Mouse (Mus musculus) hindbrain, embryonic 14.5 days (tissue): ENCODE measurements around the gene Foxo6. TPM values are rescaled to one million over a fixed set of nuclear protein-coding genes. Genes with fewer than 3 reads are reported as not detected.

Experiments used
- ATAC-seq: fragments of 200-750 bp; cut with Nextera tagmentation; 2 replicates; pipeline ENCODE4 v1.8.0; 2017; ENCODE audit warnings: moderate number of reproducible peaks, mild to moderate bottlenecking, moderate TSS enrichment, moderate library complexity; ENCODE audit not compliant: low FRiP score
- DNase-seq: peaks from one replicate; pipeline ENCODE4 v3.0.0-alpha.2; 2015; ENCODE audit warnings: low spot score
- H3K27ac ChIP-seq: fragments of 300-500 bp; sonication (generic); 2 replicates; pipeline ENCODE4 v1.5.1; 2014; ENCODE audit warnings: mild to moderate bottlenecking, moderate library complexity
- H3K27me3 ChIP-seq: fragments of 300-500 bp; sonication (generic); 2 replicates; pipeline ENCODE4 v1.6.1; 2014; ENCODE audit warnings: mild to moderate bottlenecking, low read length, mixed read lengths; ENCODE audit not compliant: control insufficient read depth, insufficient read depth
- H3K36me3 ChIP-seq: fragments of 300-500 bp; sonication (generic); replicated peaks from 2 replicates; pipeline ENCODE4 v1.6.1; 2014; ENCODE audit not compliant: control insufficient read depth, insufficient read depth
- H3K4me1 ChIP-seq: fragments of 300-500 bp; sonication (generic); replicated peaks from 2 replicates; pipeline ENCODE4 v1.6.1; 2014; ENCODE audit warnings: antibody characterized with exemption, low read length, mixed read lengths; ENCODE audit not compliant: control insufficient read depth, insufficient read depth
- H3K4me2 ChIP-seq: fragments of 300-500 bp; sonication (generic); replicated peaks from 2 replicates; pipeline ENCODE4 v1.6.1; 2014; ENCODE audit warnings: mild to moderate bottlenecking, moderate library complexity
- H3K4me3 ChIP-seq: fragments of 300-500 bp; sonication (generic); replicated peaks from 2 replicates; pipeline ENCODE4 v1.5.1; 2014; ENCODE audit warnings: mild to moderate bottlenecking, low read length
- H3K9ac ChIP-seq: fragments of 300-500 bp; sonication (generic); 2 replicates; pipeline ENCODE4 v1.6.1; 2014
- H3K9me3 ChIP-seq: fragments of 300-500 bp; sonication (generic); 2 replicates; pipeline ENCODE4 v1.6.1; 2016; ENCODE audit warnings: low read length; ENCODE audit not compliant: control insufficient read depth
- WGBS: fragments of 180-500 bp; shearing (Covaris S2); extraction: QIAGEN DNeasy Blood & Tissue Kit; methylation state at CpG from one replicate; pipeline ENCODE4 v1.1.7; 2014; 5-methylcytosine and 5-hydroxymethylcytosine counted together
- polyA plus RNA-seq: library from polyadenylated mRNA; unstranded; fragments of >200 nt; fragmentation: Nextera tagmentation; extraction: Ambion mirVana; gene quantifications from 2 replicates; pipeline ENCODE4 v1.2.1, GENCODE M21; 2014

Foxo6 gene
- polyA plus RNA-seq, 1 experiment from 2014 or later: 1.0 TPM

GRCm38 (mm10) chr4:120268214-120269061 lies 18.7 kb downstream of the Foxo6 start:
- Histone ChIP-seq H3K4me3 (peak overlapping the region; percentile 21), H3K4me1 (peaks cover 48% of the 10 kb centered on the region), H3K36me3 (no peaks in the 10 kb centered on the region), H3K27me3 (peaks cover 63% of the 10 kb centered on the region), H3K9ac (peak overlapping the region; percentile 25; the same call in 1 of the 2 replicates), H3K9me3 (no peaks in the 10 kb centered on the region), H3K27ac (no peak overlapping the region), H3K4me2 (peak overlapping the region; percentile 49)
- peak; percentile 54 for DNase-seq
- peak; percentile 11; the same call in 1 of the 2 replicates for ATAC-seq
- WGBS: 3% methylated on average over 105 of the region's 112 CpGs

DNA sequence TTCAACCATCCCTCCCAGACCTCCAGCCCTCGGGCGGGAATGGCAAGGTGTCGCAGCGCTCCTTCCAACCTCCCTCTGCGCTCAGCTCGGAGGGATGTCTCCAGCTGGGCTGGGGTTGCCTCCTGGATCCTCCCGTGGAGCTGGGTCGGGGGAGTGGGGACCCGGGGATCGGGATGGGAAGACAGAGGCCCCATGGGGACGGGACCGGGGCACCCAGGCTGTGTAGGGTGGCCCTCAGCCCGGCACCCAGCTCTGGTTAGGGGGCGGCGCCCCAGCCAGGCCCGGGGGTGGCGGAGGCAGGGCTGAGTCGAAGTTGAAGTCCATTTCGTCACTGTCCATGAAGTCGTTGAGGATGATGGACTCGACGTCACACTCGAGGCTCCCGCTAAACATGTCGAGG lies 19.5 kb downstream of the Foxo6 start:
- H3K36me3 ChIP-seq: no peaks in the 10 kb centered on the region
- peak overlapping the region; percentile 49 for H3K4me2 ChIP-seq
- DNase-seq: no peak
- H3K9ac ChIP-seq: peak overlapping the region; percentile 25; the same call in 1 of the 2 replicates
- ATAC-seq: no peak
- peaks cover 63% of the 10 kb centered on the region for H3K27me3 ChIP-seq
- WGBS: 9% methylated on average over 23 of the region's 25 CpGs
- H3K4me3 ChIP-seq: peak overlapping the region; percentile 21; the same call in 1 of the 2 replicates
- H3K4me1 ChIP-seq: peaks cover 55% of the 10 kb centered on the region
- no peak overlapping the region for H3K27ac ChIP-seq
- H3K9me3 ChIP-seq: no peaks in the 10 kb centered on the region

GRCm38 (mm10) chr4:120267136-120267535 lies 20.0 kb downstream of the Foxo6 start:
- 27% methylated on average over 22 of the region's 24 CpGs for WGBS
- no peak for DNase-seq
- Histone ChIP-seq H3K4me2 (no peak overlapping the region), H3K27ac (no peak overlapping the region), H3K9me3 (no peaks in the 10 kb centered on the region), H3K36me3 (no peaks in the 10 kb centered on the region), H3K4me1 (peaks cover 57% of the 10 kb centered on the region), H3K4me3 (no peak overlapping the region), H3K9ac (no peak overlapping the region), H3K27me3 (peaks cover 63% of the 10 kb centered on the region)
- ATAC-seq: no peak

- peaks cover 42% of the 10 kb centered on the region for H3K27me3 ChIP-seq
- peaks cover 58% of the 10 kb centered on the region for H3K4me1 ChIP-seq
- no peaks in the 10 kb centered on the region for H3K9me3 ChIP-seq
- no peak for DNase-seq
- no peak overlapping the region for H3K4me2 ChIP-seq
- no peak overlapping the region for H3K9ac ChIP-seq
- no peak overlapping the region for H3K4me3 ChIP-seq
- no peak overlapping the region; the same call in 1 of the 2 replicates for H3K27ac ChIP-seq
- no peaks in the 10 kb centered on the region for H3K36me3 ChIP-seq
- ATAC-seq: no peak
- 71% methylated on average over 3 of the region's 3 CpGs for WGBS
Measured at GRCm38 (mm10) chr4:120264105-120264504, 23.0 kb downstream of the Foxo6 start.

- Histone ChIP-seq H3K27me3 (peaks cover 33% of the 10 kb centered on the region), H3K9ac (0 out of 2 replicates have a peak overlapping the region, but pooled peaks have one; percentile 5), H3K4me2 (no peak overlapping the region), H3K4me3 (no peak overlapping the region), H3K4me1 (peaks cover 47% of the 10 kb centered on the region), H3K27ac (peak overlapping the region; percentile 49), H3K9me3 (no peaks in the 10 kb centered on the region), H3K36me3 (no peaks in the 10 kb centered on the region)
- 32% methylated on average over 2 of the region's 2 CpGs for WGBS
- ATAC-seq (no peak), DNase-seq (no peak)
Measured at GRCm38 (mm10) chr4:120262726-120263125, 24.4 kb downstream of the Foxo6 start.

DNA sequence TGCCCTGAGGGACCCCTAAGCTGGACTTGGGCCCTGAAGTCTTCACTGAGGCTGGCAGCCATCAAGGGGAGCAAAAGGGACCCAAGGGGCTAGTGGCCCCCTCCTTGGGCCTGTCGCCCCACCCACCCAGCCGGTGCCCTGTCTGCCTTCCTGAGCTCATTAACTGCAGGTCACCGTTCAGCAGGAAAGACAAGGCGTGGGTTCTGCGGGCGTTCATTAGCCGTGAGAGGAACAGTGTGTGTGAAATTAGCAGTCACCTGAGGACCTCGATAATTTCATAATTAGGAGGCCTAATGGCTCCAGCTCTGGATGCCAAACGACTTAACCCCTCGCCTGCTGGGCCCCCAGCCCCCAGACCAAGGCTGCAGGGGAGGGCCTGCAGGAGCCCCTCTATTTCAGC lies 24.9 kb downstream of the Foxo6 start:
- peak overlapping the region; percentile 49 for H3K27ac ChIP-seq
- no peaks in the 10 kb centered on the region for H3K9me3 ChIP-seq
- H3K4me2 ChIP-seq: no peak overlapping the region
- 0 out of 2 replicates have a peak overlapping the region, but pooled peaks have one; percentile 1 for H3K9ac ChIP-seq
- H3K4me3 ChIP-seq: no peak overlapping the region
- no peak for ATAC-seq
- no peak for DNase-seq
- 21% methylated on average over 10 of the region's 10 CpGs for WGBS
- H3K27me3 ChIP-seq: peaks cover 27% of the 10 kb centered on the region
- peaks cover 46% of the 10 kb centered on the region for H3K4me1 ChIP-seq
- H3K36me3 ChIP-seq: no peaks in the 10 kb centered on the region

GRCm38 (mm10) chr4:120259356-120260181 lies 27.6 kb downstream of the Foxo6 start:
- H3K4me1 ChIP-seq: peaks cover 55% of the 10 kb centered on the region
- H3K27me3 ChIP-seq: peaks cover 4% of the 10 kb centered on the region; the same call in 1 of the 2 replicates
- no peak overlapping the region for H3K4me3 ChIP-seq
- no peaks in the 10 kb centered on the region for H3K9me3 ChIP-seq
- H3K27ac ChIP-seq: peak overlapping the region; percentile 62; the same call in 1 of the 2 replicates
- no peaks in the 10 kb centered on the region for H3K36me3 ChIP-seq
- ATAC-seq: peak; percentile 49
- no peak overlapping the region for H3K9ac ChIP-seq
- 26% methylated on average over 21 of the region's 21 CpGs for WGBS
- DNase-seq: peak; percentile 56
- H3K4me2 ChIP-seq: peak overlapping the region; percentile 17

DNA sequence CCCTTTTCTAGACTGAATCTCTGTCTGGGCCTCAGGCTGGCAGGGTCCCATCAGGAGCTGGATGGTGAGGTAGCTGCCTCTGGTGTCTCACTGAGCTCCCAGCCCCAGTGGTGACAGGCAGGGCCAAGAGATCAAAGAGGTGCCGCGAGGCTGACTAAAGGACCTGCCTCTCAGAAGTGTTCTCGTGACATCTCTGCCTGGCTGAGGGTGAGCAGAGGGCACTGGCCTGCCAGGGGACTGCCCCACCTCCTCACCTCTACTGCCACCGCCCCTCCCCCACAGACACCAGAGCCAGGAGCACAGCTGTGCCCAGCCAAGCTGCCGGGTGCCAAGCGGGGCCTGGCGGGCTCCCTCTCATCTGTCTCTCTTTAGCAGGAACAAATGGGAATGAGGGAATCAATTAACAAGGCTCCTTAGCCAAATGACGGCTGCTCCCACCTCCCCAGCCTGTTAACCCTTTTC lies 38.3 kb downstream of the Foxo6 start:
- Histone ChIP-seq H3K36me3 (no peaks in the 10 kb centered on the region), H3K9me3 (no peaks in the 10 kb centered on the region), H3K4me3 (no peak overlapping the region), H3K27ac (peak overlapping the region; percentile 80), H3K4me1 (peaks cover 42% of the 10 kb centered on the region), H3K27me3 (no peaks in the 10 kb centered on the region), H3K4me2 (peak overlapping the region; percentile 7; the same call in 1 of the 2 replicates), H3K9ac (no peak overlapping the region; the same call in 1 of the 2 replicates)
- 2% methylated on average over 7 of the region's 8 CpGs for WGBS
- ATAC-seq (peak; percentile 64), DNase-seq (peak; percentile 77)

DNA sequence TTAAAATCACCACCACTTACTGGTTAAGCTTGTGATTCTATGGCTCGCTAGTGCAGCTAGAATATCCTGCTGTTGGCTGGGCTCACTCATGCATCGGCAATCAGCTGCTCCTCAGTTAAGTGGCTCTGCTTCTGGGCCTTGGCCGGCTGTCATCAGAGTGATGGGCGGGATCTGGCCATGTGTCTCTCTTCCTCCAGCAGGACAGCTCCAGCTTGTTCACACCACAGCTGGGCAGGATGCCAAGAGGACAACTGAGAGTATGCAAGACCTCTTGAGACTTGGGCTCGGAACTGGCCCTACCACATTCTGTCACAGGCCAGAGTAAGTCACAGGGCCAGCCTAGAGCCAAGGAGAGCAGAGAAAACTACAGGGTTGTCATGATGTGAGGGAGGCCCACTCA lies 39.7 kb downstream of the Foxo6 start:
- no peaks in the 10 kb centered on the region for H3K27me3 ChIP-seq
- H3K36me3 ChIP-seq: no peaks in the 10 kb centered on the region
- no peak for ATAC-seq
- peak; percentile 58 for DNase-seq
- H3K27ac ChIP-seq: 0 out of 2 replicates have a peak overlapping the region, but pooled peaks have one; percentile 43
- H3K4me1 ChIP-seq: peaks cover 41% of the 10 kb centered on the region
- H3K9me3 ChIP-seq: no peaks in the 10 kb centered on the region
- H3K9ac ChIP-seq: no peak overlapping the region
- WGBS: 32% methylated on average over 5 of the region's 5 CpGs
- no peak overlapping the region for H3K4me3 ChIP-seq
- no peak overlapping the region for H3K4me2 ChIP-seq
